Mouse (Mus musculus): Measurements from ENCODE around the gene Golt1a. TPM values are rescaled to one million over a fixed set of nuclear protein-coding genes. Genes with fewer than 3 reads are reported as not detected.

Gene Golt1a
- polyA plus RNA-seq, 1 experiment from 2014 or later: not detected

GRCm38 (mm10) chr1:133367606-133368488 is 58.2 kb downstream of the Golt1a start:
- no peak overlapping the region for H3K4me3 ChIP-seq (replicated peaks)
- no peaks in the 10 kb centered on the region for H3K9me3 ChIP-seq
- peaks cover 32% of the 10 kb centered on the region for H3K27me3 ChIP-seq
- H3K36me3 ChIP-seq: no peaks in the 10 kb centered on the region
- no peak overlapping the region for H3K27ac ChIP-seq
- peaks cover 37% of the 10 kb centered on the region for H3K4me1 ChIP-seq (replicated peaks)
- 9% methylated on average over 11 of the region's 11 CpGs for WGBS
- ATAC-seq: no peak
- no peak overlapping the region for H3K4me2 ChIP-seq (replicated peaks)
- H3K9ac ChIP-seq (replicated peaks): no peak overlapping the region

DNA sequence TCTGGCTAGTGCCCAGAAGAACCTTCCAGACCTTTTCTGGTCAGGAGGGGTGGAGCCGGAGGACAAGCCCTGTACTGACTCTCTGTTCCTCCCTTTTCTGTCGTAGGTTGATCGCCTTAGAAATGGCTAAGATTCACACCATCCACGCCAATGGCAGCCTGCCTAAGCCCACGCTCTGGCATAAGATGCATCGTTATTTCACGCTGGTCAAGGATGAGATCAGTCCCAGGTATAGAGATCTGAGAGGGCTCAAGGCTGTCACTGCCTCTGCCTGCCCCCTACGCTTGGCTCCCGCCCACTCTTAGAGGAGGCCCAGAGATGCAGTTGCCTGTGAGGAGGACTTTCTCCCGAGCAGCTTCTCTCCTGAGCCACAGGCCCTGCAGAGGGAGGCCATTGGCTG is 59.0 kb downstream of the Golt1a start:
- Histone ChIP-seq H3K4me2 (replicated peaks) (no peak overlapping the region), H3K36me3 (no peaks in the 10 kb centered on the region), H3K27ac (no peak overlapping the region), H3K27me3 (peaks cover 31% of the 10 kb centered on the region), H3K4me1 (replicated peaks) (peaks cover 38% of the 10 kb centered on the region), H3K9ac (replicated peaks) (no peak overlapping the region), H3K9me3 (no peaks in the 10 kb centered on the region), H3K4me3 (replicated peaks) (no peak overlapping the region)
- WGBS: 62% methylated on average over 10 of the region's 10 CpGs
- ATAC-seq: no peak

DNA sequence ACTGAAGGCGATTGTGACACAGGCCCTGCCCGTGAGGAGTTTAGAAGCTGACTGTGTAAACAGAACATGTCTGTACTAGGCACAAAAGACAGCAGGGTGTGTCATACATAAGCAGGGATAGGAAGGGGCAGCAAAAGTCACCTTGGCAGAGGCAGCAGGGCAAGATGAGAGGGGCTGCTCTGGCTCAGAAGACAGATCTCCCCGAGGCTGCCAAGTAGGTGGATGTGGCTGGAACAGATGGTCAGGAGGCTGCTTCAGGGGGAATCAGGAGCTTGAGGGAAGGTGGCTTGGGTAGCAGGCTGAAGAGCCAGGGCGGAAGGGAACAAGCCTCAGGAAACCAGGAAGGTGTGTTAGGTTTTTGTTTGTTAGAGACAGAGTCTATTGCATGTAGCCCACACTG is 60.8 kb downstream of the Golt1a start:
- H3K4me2 ChIP-seq (replicated peaks): no peak overlapping the region
- no peak overlapping the region for H3K9ac ChIP-seq (replicated peaks)
- no peak for ATAC-seq
- H3K4me3 ChIP-seq (replicated peaks): no peak overlapping the region
- peaks cover 22% of the 10 kb centered on the region for H3K4me1 ChIP-seq (replicated peaks)
- H3K9me3 ChIP-seq: no peaks in the 10 kb centered on the region
- no peaks in the 10 kb centered on the region for H3K36me3 ChIP-seq
- WGBS: 79% methylated on average over 4 of the region's 4 CpGs
- peaks cover 14% of the 10 kb centered on the region for H3K27me3 ChIP-seq
- no peak overlapping the region for H3K27ac ChIP-seq

DNA sequence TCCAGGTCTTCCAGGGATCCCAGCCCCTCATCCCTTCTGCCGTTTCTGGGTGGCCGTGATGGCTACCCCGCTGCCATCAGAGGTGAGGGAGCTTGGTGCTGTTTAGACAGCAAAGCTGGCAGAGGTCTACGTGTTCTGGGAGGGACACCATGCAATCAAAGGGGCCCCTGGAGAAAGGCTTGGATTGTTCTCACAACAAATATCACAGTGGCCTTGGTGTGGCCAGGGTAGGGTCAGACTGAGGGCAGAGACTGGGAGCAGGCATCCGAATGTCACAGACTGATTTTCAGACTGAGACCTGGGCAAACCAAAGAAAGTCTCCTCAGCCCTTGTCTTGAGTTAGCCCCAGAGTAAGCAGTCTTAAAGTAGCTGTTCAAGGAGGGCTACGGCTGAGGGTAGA is 61.8 kb downstream of the Golt1a start:
- Histone ChIP-seq H3K4me2 (replicated peaks) (no peak overlapping the region), H3K27me3 (0 out of 2 replicates have a peak, but pooled peaks cover 4% of the 10 kb centered on the region), H3K9me3 (no peaks in the 10 kb centered on the region), H3K4me3 (replicated peaks) (no peak overlapping the region), H3K27ac (no peak overlapping the region), H3K36me3 (no peaks in the 10 kb centered on the region), H3K9ac (replicated peaks) (no peak overlapping the region), H3K4me1 (replicated peaks) (peaks cover 21% of the 10 kb centered on the region)
- WGBS: 93% methylated on average over 6 of the region's 6 CpGs
- no peak for ATAC-seq

GRCm38 (mm10) chr1:133372113-133372512 is 62.5 kb downstream of the Golt1a start:
- H3K9me3 ChIP-seq: no peaks in the 10 kb centered on the region
- H3K27ac ChIP-seq: no peak overlapping the region
- WGBS: 70% methylated on average over 8 of the region's 8 CpGs
- no peak overlapping the region for H3K9ac ChIP-seq (replicated peaks)
- ATAC-seq: no peak
- H3K4me1 ChIP-seq (replicated peaks): peaks cover 21% of the 10 kb centered on the region
- H3K4me2 ChIP-seq (replicated peaks): no peak overlapping the region
- H3K36me3 ChIP-seq: no peaks in the 10 kb centered on the region
- no peaks in the 10 kb centered on the region for H3K27me3 ChIP-seq
- no peak overlapping the region for H3K4me3 ChIP-seq (replicated peaks)

Other genes starting within 250 kb of the Golt1a start
- 33.2 and 34.3 TPM in 2 replicates for gene Ppp1r15b, start 178.7 kb upstream of the Golt1a start, polyA plus RNA-seq (2015; fragmentation: Nextera tagmentation; extraction: Ambion mirVana)
- gene Plekha6, start 145.6 kb upstream of the Golt1a start, polyA plus RNA-seq (2015; fragmentation: Nextera tagmentation; extraction: Ambion mirVana): 25.4 and 28.5 TPM in 2 replicates
- gene Kiss1, start 12.1 kb downstream of the Golt1a start, polyA plus RNA-seq (2015; fragmentation: Nextera tagmentation; extraction: Ambion mirVana): not detected in 2 replicates
- not detected in 2 replicates for gene Ren1, start 40.7 kb downstream of the Golt1a start, polyA plus RNA-seq (2015; fragmentation: Nextera tagmentation; extraction: Ambion mirVana)
- 7.3 and 7.6 TPM in 2 replicates for gene Etnk2, start 53.8 kb downstream of the Golt1a start, polyA plus RNA-seq (2015; fragmentation: Nextera tagmentation; extraction: Ambion mirVana)
- gene Sox13, start 114.6 kb downstream of the Golt1a start, polyA plus RNA-seq (2015; fragmentation: Nextera tagmentation; extraction: Ambion mirVana): 12.5 and 13.9 TPM in 2 replicates